Comparison of ENCODE assay signal across 8 mouse cellular contexts in the genomic region with DNA sequence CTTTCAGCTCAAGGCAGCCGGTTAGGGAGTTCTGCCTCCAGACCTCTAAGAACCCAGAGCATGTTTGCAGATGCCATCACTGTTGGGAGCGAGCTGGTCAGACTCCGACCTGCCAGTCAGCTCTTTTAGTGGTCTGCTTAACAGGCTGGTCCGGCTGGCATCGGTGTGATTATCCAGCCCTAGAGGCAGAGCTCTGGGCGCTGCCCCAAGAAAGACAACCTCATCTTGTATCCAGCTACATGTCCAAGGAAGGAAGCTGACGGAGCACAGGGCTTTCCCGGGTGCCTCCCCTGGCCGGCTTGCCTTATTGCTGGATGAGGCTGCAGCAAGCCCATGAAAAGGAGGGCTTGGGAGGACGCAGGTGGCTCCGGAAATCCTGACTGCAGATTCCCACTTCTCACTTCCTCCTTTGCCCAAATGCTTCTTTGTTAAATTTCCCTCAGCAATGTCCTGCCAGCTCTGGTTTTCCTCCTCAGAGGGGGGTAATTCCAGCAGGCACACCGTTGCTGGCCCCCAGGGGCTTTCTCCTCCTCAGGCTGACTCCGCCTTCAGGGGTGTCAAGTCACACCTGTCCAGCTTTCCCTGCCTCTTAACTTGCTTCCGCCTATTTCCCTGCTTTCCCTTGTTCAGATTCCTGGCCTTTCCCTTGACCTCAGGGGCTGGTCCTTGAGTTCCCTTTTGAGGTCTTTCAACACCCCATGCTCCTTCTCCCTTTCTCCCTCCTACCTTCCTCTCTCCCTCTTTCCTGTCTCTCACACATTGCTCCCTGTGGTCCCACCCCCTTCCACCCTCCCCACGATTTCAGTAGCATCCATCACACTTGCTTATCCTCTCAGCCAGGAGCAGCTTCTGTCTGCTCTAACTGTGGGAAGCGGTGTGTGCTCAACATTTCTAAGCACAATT. TPM values are rescaled to one million over a fixed set of nuclear protein-coding genes. Genes with fewer than 3 reads are reported as not detected.
DNase-seq lines count a peak whose midpoint lies in the region; ATAC-seq lines count a peak whose summit lies in the region.

No protein-coding gene starts in this region.

- peak; percentile 53 for ATAC-seq in intestine, embryonic 15.5 days
- peak; percentile 56; the same call in 1 of the 2 replicates for ATAC-seq in limb, embryonic 12.5 days (ENCODE audit: insufficient number of reproducible peaks, insufficient read depth, low FRiP score, low TSS enrichment, low read depth)
- ATAC-seq in neural tube, embryonic 14.5 days (ENCODE audit: low read depth) = peak; percentile 35; the same call in 1 of the 2 replicates

- H3K9ac ChIP-seq in intestine, embryonic 15.5 days = peak overlapping the region; percentile 20; the same call in 1 of the 2 replicates
- H3K9ac ChIP-seq in limb, embryonic 12.5 days (replicated peaks) = peak overlapping the region; percentile 23
- 0 out of 2 replicates have a peak overlapping the region, but pooled peaks have one; percentile 11 for H3K9ac ChIP-seq in neural tube, embryonic 14.5 days (replicated peaks; ENCODE audit: low read depth, low read length)

- 19% methylated on average over 16 of the region's 16 CpGs for WGBS in intestine, embryonic 15.5 days
- 7% methylated on average over 16 of the region's 16 CpGs for WGBS in limb, embryonic 12.5 days
- 27% methylated on average over 16 of the region's 16 CpGs for WGBS in neural tube, embryonic 14.5 days

- no peak overlapping the region for H3K4me3 ChIP-seq in intestine, embryonic 15.5 days (replicated peaks)
- peak overlapping the region; percentile 21 for H3K4me3 ChIP-seq in limb, embryonic 12.5 days (replicated peaks)
- no peak overlapping the region for H3K4me3 ChIP-seq in neural tube, embryonic 14.5 days (ENCODE audit: low read depth, low read length)

- H3K4me1 ChIP-seq in intestine, embryonic 15.5 days (replicated peaks) = peaks cover 8% of the 10 kb centered on the region
- H3K4me1 ChIP-seq in limb, embryonic 12.5 days (replicated peaks) = peaks cover 28% of the 10 kb centered on the region
- peaks cover 11% of the 10 kb centered on the region for H3K4me1 ChIP-seq in neural tube, embryonic 14.5 days (ENCODE audit: control insufficient read depth, insufficient read depth, low read length)

- H3K4me2 ChIP-seq in intestine, embryonic 15.5 days (replicated peaks) = peak overlapping the region; percentile 52
- H3K4me2 ChIP-seq in limb, embryonic 12.5 days = peak overlapping the region; percentile 56
- H3K4me2 ChIP-seq in neural tube, embryonic 14.5 days (ENCODE audit: low read depth, low read length) = peak overlapping the region; percentile 31; the same call in 1 of the 2 replicates

- H3K9me3 ChIP-seq in intestine, embryonic 15.5 days = no peaks in the 10 kb centered on the region
- no peaks in the 10 kb centered on the region for H3K9me3 ChIP-seq in limb, embryonic 12.5 days
- no peaks in the 10 kb centered on the region for H3K9me3 ChIP-seq in neural tube, embryonic 14.5 days (ENCODE audit: control insufficient read depth, low read length)

- no peaks in the 10 kb centered on the region for H3K27me3 ChIP-seq in intestine, embryonic 15.5 days (replicated peaks)
- no peaks in the 10 kb centered on the region for H3K27me3 ChIP-seq in limb, embryonic 12.5 days
- H3K27me3 ChIP-seq in neural tube, embryonic 14.5 days (ENCODE audit: control insufficient read depth, insufficient read depth, low read length) = no peaks in the 10 kb centered on the region

- no peaks in the 10 kb centered on the region for H3K36me3 ChIP-seq in intestine, embryonic 15.5 days
- H3K36me3 ChIP-seq in limb, embryonic 12.5 days = no peaks in the 10 kb centered on the region
- no peaks in the 10 kb centered on the region for H3K36me3 ChIP-seq in neural tube, embryonic 14.5 days (ENCODE audit: control insufficient read depth, insufficient read depth, low read length)

- no peak overlapping the region for H3K27ac ChIP-seq in intestine, embryonic 15.5 days
- H3K27ac ChIP-seq in limb, embryonic 12.5 days = no peak overlapping the region
- H3K27ac ChIP-seq in neural tube, embryonic 14.5 days (ENCODE audit: low read depth, low read length) = peak overlapping the region; percentile 39; the same call in 1 of the 2 replicates

- peak; percentile 50 for DNase-seq in R1 (ENCODE audit: low read depth, low spot score)
- DNase-seq in cerebellum, postnatal 10 days = peak; percentile 83 to 87
- peak; percentile 23 to 59 for DNase-seq in gastrocnemius, postnatal 4 days (ENCODE audit: low spot score in 2 of 2)
- DNase-seq in thymus, postnatal 25 days = no peak
- no peak for DNase-seq in spleen, postnatal 36 days (ENCODE audit: low spot score in 2 of 2)

RNA-seq across cellular contexts. Expression of gene Plcb4, which starts 58.7 kb away (rescaled TPM):
- 10 to 100 TPM; 34.1 to 37.2 TPM for total RNA-seq in gastrocnemius, postnatal 4 days (2021)
- 12.7 and 12.9 TPM in 2 replicates for polyA plus RNA-seq in intestine, embryonic 15.5 days (2015; fragmentation: Nextera tagmentation; extraction: Ambion mirVana)
- polyA plus RNA-seq in limb, embryonic 12.5 days (2016; fragmentation: Nextera tagmentation; extraction: Ambion mirVana) = 19.7 and 22.9 TPM in 2 replicates
- polyA plus RNA-seq in neural tube, embryonic 14.5 days (2014; fragmentation: Nextera tagmentation; extraction: Ambion mirVana) = 51.0 and 51.5 TPM in 2 replicates

Comparison
In these comparisons a context has a peak if more than half of its experiments do, and no peak if none do; other contexts are left out.
1. DNase-seq: peak in R1 (single experiment), cerebellum, postnatal 10 days (2 of 2) and gastrocnemius, postnatal 4 days (2 of 2); none in thymus, postnatal 25 days (single experiment) and spleen, postnatal 36 days (0 of 2).
2. Peak in every context shown above with its lines, with median percentiles within 50 percentile points of each other: ATAC-seq, H3K4me2 ChIP-seq and H3K9ac ChIP-seq.